Mouse (Mus musculus): ENCODE measurements around the gene Lsm4.

The Lsm4 gene

DNA sequence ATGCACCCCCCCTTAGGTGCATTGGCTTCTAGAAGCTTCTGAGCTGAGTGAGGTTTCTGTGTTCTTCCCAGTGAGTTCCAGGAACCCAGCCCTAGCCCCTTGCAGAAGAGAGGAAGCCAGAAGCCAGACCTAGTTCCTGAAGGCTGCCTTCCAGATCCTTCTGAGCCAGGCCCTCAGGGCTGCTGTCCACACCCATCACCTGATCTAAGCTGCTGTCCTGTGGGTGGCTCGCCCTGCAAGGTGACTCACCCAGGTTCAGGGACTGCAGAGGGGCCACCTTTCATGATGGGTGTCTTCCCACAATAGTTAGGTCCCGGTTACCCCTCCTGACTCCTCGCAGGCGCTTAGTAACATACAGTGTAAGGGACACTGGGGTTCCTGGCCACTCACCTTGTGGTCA is 6.4 kb downstream of the Lsm4 start:
- no peak for DNase-seq (ENCODE audit: low spot score)

DNA sequence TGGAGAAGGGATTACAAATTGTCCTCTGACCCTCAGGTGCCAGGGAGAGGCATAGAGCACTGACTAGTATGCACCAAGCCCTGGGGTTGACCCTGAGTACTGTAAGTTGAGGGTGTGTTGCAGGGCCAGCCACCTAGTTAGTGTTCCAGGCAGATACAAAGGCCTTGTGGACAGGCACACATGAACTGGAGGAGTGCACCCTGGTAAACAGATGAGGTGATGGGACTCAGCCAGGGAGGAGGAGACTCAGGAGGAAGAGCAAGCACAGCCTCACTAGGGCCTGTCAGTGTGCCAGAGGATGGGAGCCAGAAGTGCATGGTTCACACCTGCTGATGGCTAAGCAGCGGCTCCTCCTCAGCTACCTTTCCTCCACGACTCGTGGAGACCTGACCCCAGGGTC is 7.0 kb downstream of the Lsm4 start:
- DNase-seq (ENCODE audit: low spot score), result peak; percentile 49

DNA sequence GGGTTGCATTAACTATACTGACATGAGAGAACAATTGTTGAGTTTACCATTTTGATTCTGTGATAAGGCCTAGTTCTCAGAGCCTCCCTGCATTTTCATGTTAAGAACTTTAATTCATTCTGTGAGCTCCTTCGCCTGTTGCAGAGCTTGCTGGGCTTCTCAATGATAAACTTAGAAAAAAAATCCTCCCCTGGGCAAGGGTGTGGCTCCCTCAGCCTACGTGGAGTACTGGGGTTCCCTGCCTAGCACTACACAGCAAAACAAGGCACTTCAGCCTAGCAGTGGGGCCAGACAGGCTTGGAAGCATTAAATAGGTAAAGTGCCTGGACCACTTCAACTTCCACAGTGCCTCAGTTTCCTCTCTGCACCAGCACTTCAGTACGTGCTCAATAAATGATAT is 8.4 kb downstream of the Lsm4 start:
- DNase-seq (ENCODE audit: low spot score), result no peak

DNA sequence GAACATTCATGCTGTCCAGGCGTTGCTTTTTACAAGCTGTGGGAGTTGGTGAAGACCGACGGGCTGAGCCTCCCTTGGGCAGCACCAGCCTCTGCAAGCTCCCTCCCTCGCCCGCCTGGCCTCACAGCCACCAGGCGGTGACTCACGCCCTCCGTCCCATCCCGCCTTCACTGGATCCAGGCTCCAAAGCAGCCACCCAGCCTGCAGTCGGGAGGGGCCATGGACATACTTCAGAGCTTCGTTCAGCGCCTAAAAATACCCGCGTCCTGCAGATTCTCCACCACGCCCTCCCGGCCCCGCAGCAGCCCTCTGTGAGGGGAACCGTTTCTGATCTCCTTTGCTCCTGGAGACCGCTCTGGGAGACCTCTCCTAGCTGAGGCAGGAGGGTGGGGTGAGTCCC is 9.1 kb downstream of the Lsm4 start:
- no peak for DNase-seq (ENCODE audit: low spot score)

DNA sequence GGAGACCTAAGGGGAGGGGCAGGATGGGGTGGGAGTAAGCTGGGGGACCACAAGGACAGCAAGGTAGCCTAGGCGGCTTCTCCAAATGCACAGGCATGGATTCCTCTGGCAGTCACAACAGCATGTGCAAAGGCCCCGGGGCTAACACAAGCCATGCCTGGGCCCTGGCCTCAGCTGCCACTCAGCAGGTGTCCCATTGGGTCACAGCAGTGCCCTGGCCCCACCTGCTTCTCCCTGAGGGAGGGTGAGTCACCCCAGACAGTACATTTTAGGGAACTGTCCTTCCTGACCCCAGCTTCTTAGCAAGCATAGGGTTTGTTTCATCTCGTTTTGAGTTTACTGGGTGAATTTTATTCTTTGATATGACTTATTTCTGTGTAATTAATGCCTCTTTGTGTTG is 9.6 kb downstream of the Lsm4 start:
- no peak for DNase-seq (ENCODE audit: low spot score)

DNA sequence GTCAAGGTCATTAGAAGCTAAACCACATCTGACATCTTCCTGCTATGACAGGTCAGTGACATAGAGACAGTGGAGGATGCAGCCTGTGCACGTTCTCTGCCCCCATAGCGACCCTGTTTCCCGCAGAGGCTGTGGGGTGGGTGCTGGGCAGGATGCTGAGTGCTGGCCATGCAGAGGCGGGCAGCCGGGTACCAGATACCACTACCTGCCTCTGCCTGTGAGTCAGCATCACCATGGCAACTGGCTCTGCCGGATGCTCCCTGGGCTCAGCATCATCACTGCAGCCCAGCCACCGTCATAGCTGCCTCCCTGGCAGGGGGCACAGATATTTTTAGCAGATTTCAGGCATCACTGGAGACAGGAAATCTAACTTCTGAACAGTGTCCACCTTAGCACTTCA is 11.2 kb downstream of the Lsm4 start:
- no peak for DNase-seq (ENCODE audit: low spot score)

DNA sequence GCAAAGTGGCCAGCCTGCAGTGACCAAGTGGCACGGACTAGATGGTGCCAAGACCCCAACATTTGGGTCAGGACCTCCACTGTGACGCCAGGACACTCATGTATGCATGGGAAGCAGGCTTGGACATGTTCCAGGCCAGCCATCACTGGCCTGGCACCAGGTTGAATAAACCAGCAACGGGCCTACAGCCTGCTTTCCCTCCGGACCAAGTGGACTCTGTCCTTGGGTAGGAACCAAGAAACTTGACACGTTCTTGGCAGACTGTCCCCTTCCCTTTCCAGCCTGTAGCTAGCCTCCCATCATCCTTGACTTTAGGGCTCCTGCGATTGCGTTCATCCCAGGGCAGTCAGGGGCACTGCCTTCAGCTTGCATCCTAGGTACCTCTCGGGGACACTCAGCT is 14.5 kb downstream of the Lsm4 start:
- DNase-seq (ENCODE audit: low spot score), result peak; percentile 95

DNA sequence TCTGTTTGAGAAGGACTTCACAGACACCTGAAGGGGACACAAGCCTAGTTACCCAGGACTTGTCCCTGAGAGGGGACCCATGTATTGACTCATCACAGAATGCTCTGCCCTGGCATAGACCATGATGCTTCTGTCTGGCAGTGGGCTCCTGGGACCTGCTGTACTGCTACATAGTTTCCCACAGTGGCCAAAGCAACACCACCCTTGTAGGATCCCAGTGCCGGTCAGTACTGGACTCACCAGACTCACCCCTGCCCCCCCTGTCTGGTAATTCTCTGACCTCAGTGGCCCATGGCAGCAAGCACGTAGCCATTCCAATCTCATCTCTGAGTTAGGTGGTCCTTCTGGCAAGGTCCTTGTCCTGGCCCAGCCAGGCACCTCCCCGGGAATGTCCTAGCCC is 15.1 kb downstream of the Lsm4 start:
- no peak for DNase-seq (ENCODE audit: low spot score)

DNA sequence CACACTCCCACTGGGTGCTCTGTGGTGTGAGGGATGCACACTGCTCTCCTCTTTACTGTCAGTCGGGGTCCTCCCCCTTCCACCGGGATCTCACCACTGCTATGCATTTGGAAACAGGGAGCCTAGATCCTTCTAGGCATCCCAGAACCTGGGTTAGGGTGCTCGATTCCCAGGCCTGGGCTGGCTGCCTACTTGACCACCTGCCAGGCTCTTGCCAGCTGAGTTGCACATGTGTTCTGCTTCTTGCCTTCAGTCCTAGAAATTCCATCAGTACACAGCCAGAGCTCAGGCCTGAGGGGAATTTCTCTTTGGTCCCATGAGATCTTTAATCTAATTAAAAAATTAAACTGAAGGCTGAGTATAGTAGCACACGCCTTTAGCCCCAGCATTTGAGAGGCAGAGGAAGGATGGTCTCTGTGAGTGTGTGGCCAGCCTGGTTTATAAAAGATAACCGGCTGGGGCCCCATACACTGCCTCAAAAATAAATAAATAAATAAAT is 16.9 kb downstream of the Lsm4 start:
- peak; percentile 60 for DNase-seq (ENCODE audit: low spot score)

DNA sequence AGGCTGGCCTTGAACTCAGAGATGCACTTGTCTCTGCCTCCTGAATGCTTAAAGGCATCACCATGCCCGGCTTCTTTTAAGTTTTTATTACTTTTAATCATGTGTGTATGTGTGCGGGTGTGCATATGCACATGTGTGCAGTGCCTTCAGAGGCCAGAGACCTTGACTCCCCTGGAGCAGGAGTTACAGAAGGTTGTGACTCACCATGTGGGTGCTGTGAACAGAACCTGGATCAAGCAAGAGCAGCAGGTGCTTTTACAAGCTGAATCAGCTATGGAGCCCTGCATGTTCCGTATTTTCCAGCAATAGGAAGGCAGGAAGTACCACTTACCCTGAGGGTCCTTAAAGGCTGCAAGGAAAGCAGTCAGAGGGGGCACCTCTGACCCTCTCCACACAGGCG is 18.2 kb downstream of the Lsm4 start:
- DNase-seq (ENCODE audit: low spot score), result no peak

DNA sequence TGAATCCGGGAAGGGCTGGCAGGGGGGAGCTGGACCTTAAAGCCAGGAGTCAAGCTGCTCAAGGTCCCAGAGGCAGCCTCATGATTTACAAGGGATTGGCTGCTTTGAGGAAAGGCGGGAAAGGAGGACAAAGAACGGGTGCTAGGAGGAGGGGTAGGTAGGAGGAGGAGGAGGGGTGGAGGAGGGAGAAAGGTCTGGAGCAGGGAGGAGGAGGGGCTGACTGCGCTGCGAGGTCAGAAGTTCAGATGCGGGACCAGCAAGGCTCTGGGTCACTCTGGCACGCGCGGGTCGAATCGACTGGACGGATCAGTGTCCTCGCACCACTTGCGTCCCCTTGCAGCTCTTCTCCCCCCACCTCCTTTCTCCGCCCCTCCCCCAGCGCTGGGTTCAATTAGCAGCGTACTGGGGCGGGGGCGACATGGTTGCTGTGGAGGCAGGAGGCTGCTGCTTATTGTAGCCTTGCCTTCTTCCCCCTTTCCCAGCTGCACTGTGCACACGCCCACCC is 18.7 kb downstream of the Lsm4 start:
- no peak for DNase-seq (ENCODE audit: low spot score)

DNA sequence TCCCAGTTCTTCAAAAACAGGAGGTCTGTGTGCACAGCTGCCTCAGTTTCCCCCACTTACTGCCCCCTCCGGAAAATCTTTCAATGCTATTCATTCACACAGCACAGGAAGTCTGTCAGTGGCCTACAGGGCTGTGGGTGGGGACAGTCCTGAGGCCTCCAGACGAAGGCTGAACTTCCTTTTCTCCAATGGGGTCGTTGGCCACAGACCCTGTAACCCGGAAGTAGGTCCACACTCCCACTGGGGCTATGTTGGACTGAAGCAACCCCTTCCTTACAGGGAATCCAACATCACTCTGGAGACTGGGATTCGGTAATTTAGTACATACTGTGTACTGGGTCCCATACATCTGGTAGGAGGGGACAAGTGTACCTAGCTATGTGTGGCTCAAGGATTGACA is 20.6 kb downstream of the Lsm4 start:
- DNase-seq (ENCODE audit: low spot score), result no peak

DNA sequence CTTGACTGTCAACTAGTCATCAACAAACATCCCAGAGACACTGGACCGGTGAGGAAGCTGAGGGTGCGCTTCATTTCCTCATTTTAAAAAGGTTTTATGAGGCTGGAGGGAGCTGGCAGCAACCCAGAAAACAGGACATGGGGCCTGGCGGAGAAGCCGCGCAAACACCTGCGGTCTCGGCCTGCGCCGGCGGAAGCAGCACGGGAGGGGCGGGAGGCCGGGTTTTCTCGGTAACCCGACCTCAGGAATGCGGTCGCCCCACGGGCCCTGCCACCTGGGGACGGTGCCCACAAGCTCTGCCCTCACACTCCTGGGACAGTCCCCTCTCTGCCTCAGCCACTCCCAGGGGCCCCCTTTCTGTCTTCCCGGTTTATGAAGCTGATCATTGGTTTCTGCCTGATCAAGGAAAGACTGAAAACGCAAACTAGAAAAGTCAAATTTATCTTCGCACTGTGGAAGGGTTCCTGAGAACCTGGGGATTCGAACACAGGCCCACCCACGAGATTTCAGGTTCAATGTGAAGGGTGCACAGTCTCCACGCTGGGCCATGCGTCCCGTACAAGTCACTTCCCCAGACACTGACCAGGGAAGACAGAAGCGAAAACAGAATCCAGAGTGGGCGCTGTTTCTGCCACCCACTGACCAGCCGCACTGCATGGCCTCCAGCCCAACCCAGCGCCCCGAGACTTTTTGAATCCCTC is 22.4 kb downstream of the Lsm4 start:
- no peak for DNase-seq (ENCODE audit: low spot score)

DNA sequence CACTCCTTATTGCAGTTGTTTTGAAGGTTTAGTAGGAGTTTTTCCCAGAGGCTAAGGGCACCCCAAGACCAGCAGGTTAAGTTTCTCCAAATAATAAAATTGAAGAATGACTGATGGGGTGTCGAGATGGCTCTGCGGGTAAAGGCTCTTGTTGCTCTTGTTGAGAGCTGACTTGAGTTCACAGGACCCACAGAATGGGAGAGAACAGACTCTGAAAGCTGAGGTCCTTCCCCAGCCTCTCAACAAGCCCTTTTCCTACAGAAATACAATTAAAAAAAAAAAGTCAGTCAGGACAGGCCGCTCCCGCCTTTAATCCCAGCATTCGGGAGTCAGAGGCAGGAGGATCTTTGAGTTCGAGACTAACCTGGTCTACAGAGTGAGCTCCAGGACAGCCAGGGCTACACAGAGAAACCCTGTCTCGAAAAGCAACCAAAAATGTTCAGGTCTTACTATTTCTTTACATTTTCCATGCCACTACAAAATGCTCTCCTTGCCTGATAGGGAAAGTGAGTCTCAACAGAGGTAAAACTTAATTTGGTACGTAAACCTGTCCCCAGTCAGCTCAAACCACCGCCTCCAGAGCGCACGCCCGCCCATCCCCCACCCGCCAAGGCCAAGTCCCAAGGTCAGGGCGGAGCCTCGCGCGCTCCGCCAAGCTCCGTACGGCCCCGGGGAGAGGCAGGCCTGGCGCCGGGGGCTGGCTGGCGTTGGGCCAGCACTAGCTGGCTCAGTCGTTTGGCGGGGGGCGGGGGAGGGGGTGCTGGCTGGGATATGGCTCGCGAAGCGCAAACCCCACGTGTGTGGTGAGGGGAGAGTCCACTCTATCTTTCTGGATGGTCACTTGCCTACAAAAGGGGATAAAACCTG is 23.2 kb downstream of the Lsm4 start:
- DNase-seq (ENCODE audit: low spot score), result no peak

DNA sequence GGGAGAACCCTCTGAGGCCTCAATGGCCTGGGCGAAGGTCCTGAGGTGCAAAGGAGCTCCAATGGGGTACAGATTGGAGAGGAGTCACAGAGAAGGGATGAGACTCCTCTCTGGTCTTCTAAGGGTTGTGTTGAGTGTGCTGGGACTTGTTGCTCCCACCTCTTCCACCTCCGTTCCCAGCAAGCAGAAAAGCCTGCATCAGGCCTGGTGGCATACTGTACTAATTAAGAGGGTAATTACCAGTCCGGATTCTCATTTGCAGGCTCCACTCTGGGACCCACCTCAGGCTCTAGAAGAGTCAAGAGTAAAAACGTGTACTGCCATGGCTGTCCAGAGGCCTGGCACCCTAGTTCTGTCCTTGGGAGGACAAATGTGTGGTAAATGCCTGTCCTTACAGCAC is 23.9 kb downstream of the Lsm4 start:
- DNase-seq (ENCODE audit: low spot score), result no peak

DNA sequence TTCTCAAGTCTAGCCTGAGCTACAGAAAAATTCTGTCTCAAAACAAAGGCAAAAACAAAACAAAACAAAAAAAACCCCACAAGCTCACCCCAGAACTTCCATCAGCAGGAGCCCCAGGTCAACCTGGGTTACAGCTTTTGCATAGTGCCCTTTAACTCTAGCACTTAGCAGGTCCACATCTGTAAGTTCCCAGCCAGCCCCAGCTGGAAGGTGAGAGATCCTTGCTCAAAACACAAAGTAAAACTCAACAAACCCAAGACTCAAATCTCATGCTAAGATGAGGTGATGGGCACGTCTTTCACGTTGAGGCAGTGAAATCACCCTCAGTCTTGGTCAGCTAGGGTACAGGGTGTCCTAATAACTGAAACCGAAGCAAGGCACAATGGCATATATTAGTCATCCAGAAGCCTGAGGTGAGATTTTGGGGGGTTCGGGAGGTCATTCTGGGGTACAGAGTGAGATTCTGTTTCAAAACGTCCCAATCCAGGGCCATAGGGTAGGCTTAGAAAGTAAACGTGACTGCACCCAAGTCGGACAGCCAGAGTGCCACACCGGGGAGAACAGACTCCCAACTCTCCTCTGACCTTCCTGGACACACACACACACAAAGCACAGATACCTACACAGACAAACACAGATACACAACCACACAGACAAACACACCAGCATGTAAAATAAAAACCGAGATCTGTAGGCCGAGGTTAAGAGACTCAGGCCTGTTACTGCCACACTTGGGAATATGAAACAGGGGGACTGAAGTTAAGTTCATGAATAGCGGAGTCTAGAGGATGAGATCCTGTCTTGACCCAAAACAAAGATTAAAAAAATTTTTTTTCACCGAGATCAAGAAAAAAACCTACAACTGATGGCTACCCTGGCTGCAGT is 24.6 kb downstream of the Lsm4 start:
- DNase-seq (ENCODE audit: low spot score), result no peak

DNA sequence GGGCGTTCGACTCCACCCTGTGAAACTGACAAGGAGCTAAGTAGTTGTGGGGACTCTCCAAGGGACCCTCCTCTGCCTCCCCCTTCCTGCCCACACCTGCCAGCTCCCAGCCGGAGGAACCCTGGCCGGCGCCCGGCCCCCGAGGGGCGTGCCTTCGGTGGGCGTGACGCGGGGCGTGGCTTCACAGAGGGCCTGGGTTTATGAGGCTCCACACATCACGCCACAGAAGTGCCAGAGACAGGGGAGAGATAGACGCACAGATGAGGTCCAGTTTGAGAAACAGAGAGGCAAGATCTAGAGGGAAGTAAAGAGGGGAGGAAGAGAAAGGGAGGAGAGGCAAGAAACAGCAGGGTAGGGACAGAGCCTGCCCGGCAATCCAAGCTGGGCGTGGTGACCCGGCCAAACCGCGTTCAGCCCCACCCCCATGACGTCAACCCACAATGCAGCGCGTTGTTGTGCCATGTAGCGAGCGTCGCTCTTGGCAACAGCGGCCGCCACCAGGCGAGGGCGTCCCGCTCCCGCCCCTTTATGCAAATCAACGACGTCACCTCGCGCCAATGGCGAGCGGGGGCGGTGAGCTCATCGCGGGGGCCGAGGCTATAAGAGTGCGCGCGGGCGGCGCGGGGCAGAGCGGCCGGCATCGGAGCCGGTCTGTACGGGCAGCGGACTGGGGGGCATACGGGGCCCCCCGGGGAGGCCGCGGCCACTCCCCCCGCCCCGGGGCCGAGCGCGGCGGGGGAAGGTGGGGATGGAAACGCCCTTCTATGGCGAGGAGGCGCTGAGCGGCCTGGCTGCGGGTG is 25.5 kb downstream of the Lsm4 start, which contains the start of gene Jund:
TSS of gene Jund (plus strand) at position 640 of the 800 bp plus-strand sequence.
- peak; percentile 100 for DNase-seq (ENCODE audit: low spot score)

DNA sequence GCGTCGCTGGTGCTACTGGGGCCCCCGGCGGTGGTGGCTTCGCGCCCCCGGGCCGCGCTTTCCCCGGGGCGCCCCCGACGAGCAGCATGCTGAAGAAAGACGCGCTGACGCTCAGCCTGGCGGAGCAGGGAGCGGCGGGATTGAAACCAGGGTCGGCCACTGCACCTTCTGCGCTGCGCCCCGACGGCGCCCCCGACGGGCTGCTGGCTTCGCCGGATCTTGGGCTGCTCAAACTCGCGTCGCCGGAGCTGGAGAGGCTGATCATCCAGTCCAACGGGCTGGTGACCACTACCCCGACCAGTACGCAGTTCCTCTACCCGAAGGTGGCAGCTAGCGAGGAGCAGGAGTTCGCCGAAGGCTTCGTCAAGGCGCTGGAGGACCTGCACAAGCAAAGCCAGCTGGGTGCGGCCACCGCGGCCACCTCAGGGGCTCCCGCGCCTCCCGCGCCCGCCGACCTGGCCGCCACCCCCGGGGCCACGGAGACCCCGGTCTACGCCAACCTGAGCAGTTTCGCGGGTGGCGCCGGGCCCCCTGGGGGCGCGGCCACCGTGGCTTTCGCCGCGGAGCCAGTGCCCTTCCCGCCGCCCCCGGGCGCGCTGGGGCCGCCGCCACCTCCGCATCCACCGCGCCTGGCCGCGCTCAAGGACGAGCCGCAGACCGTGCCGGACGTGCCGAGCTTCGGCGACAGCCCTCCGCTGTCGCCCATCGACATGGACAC is 26.2 kb downstream of the Lsm4 start:
- peak; percentile 59 for DNase-seq (ENCODE audit: low spot score)

DNA sequence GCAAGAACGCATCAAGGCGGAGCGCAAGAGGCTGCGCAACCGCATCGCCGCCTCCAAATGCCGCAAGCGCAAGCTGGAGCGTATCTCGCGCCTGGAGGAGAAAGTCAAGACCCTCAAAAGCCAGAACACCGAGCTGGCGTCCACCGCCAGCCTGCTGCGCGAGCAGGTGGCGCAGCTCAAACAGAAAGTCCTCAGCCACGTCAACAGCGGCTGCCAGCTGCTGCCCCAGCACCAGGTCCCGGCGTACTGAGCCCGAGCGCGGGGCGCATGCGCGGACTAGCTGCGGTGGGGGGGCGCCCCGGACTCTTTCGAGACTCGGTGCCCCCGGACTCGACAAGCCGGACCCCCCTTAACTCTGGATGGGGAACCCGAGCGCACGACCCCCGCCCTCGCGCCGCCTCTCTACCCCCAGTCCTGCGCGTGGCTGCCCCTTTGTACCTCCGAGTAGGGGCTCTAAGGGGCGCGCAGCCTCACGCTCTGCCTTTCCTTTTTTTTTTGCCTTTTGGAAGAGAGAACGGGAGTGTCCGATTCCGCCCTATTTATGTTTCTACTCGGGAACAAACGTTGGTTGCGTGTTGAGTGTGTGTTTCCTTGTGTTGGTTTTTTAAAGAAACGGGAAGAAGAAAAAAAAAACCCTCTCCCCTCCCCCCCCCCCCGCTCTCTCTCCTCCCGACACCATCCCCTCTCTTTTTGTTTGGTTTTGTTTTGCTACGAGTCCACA is 26.9 kb downstream of the Lsm4 start:
- DNase-seq (ENCODE audit: low spot score), result peak; percentile 80

DNA sequence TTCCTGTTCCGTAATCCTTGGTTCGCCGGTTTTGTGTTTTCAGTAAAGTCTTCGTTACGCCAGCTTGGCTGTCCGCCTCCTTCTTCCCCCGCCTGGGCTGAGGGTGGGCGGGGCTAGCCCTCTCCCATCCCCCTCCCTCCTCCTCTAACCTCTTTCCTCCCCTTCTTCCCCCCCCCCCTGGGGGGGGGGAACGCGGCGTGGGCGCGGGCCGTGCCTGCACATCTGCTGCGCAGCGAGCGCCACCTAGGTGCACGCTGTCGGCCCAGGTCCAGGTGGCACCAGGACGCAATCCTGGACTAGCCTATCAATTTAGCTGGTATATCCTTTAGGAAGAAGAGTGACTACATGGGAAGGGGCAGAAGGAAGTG is 27.5 kb downstream of the Lsm4 start:
- DNase-seq (ENCODE audit: low spot score), result peak; percentile 96
